Mouse (Mus musculus): ENCODE measurements at regions not wholly inside any gene's neighbourhood (a gene's known extent, or its start where the extent isn't known, plus 50 kb on each side); places are given as distances from the start of the nearest gene placed in this dataset.

DNA sequence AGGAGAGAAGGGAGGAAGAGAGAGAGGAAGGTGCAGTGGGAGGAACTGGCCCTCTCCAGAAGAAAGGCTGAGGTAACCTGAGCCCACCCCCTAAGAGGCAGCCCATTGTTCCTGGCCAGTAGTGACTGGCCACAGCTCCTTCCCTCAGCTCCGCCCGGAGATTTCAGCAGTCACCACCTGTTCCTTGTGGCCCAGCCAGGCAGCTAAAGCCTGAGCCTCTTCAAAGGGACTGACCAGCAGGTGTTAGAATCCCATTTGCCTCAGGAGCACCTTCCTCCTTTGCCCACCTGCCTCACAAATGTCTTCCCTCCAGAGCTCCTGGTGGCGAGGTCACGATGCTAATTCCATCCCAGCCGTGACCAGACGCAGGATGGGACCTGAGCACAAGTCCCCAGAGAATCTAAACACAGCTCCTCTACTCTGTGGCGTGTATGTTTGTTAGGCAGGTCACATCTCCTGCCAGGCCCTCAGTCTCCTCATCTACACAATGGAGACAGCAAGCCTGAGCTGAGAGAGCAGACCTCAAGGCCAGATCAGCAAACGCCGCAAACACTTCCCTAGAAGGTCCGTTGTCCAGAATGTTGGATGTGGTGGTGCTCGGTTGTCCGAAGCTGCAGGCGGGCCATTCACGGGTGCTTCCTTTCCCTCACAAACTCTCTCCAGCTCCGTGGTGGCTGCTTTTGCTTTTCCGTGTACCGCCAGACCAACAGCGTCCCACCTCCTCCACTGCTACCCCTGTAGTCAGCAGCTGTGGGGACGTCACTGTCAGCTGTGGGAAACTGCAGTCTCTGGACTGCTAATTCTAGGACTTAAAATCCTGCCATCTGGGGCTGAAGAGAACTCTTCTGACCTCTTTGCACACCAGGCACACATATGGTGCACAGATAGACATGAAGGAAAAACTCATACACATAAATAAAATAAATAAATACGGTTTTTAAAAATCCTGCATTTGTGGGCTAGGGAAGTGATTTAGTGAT, 145.8 kb upstream of the Rad23b start:
- no peak for DNase-seq (ENCODE audit: low read depth, low spot score)

DNA sequence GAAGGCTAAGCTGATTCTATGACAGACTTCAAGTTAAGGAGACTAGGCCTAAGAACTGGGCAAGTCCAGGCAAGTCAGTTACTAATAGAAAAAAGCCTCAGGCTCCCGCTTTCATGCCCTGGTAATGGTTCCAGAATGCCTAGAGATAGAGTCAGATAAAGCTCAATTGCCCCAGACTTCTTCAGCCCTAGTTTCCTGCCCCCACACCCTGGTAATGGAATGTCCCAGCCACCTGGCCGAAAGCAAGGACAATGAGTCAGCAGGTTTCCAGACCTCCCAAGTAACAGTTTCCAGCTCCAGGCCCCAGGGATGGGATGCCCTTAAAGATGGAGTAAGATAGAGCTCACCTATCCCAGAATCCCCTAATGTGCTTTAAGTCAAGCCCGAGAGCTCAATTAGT, 143.6 kb upstream of the Rad23b start:
- DNase-seq (ENCODE audit: low read depth, low spot score), result no peak

DNA sequence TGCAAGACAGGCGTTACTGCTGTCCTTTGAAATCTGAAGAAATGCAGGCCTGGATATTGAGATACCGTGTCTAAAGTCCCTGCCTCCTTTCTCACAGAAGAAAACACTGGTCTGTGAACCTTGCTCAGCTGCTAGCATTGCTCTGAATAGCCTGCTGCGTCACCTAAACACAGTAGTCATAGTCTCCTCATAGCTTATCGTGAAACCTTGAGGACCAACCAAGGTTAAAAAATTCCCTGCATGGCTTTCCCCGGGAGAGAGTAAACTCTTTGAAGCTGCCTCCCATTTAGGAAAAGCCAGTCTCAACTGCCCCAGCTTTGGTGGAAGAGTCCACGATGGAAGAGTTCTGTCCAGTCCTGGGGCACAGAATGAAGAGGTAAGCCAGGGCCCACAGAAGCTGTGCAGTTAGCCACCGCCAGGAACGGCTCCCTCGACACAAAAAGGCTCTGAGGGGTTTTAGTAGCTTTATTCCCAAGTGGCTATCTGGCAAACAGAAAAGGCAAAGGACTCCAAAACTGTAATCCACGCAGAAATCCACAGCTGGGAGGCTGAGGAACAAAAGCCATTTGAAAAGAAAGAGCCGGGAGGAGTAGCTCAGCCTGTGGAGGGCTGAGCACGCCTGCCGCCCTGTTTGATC, 142.0 kb upstream of the Rad23b start:
- DNase-seq (ENCODE audit: low read depth, low spot score), result no peak

DNA sequence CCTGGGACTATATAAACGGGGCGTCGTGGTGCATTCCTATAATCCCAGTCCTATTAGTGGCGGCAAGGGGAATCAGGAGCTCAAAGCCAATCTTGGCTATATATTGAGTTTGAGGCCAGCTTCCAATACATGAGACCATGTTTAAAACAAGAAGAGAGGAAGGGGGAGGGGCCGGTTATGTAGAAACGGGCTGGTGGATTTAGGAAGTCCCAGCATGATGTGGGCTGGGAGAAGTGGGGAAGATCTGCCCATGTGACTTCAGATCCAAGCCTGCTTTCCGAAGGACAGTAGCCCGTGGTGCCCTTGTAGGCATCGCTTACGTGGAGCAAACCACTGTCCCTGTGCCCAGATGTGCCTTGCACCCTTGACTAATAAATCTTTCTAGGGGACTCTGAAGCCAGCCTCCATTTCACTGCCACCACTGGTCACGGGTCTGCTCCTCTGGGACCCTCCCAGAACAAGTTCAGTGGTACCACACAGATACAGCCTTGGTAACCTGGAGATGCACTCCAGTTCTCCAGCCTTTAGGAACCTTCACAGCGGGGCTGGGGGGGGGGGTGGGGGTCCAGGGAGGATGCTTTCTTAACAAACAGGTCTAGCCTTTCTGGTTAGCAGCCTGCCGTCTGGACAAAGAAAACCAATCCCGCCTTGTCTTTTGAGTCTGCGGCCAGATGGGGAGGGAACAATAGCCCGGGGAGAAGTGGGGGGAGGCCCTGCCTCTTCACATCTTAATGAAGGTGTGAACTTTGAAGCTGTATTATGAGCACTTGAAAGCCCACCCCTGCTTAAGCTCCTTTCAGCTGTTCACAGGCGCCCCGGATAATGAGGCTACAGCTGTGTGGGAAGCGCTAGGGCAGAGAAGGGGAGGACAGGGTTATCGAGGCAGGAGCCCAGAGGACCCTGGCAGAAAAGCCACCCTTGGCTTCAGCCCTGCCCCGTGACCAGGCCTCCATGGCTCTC, 141.2 kb upstream of the Rad23b start:
- no peak for DNase-seq (ENCODE audit: low read depth, low spot score)

DNA sequence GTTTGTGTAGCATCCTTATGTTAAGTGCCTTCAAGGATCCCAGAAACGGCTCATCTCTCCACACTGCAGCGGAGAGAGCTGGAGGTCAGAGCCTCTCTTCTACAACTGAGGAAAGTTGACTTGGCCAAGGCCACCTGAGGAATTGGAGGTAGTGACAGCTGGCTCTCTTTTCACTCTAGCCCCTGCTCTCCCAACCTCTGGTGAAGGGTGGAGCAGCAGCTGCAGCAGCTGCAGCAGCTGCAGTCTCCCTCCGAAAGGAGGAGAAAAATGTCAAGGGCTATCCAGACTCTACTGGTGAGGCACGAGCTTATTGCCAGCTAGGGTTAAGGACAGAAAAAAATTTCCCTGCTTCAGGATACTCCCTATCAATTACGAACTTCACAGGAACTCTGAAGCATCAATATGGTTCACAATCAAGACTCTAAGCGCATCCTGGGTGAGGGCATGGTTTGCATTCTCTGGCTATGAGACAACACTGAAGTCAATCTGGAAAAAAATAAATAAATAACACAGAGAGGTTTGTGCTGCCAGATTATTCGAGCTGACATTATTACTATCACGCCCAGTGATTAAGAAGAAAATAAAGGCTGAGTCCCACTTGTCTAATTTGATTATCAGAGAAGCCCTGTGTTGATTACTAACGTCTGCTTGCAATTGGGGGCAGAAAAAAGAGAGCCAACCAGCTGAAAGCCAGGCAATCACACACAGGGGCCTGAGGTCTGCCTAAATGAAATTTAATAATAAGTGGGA, 134.2 kb upstream of the Rad23b start:
- no peak for DNase-seq (ENCODE audit: low read depth, low spot score)

DNA sequence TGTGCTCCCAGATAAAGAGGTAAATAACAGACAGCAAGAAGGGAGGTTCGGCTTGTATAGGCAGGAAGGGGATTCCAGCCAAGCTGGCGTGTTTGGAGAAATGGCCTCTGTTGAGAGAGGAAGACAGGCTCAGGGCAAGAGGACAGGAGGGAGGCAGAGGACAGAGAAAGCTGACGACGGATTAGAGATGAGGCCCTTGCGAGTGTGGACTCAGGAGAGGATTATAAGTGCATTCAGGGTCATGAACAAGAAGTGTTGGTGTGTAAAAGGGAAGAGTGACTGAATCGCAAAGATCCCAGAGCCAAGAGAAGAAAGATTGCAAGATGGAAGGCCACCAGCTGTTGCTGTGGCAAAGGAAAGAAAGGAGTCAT, 133.7 kb upstream of the Rad23b start:
- no peak for DNase-seq (ENCODE audit: low read depth, low spot score)

DNA sequence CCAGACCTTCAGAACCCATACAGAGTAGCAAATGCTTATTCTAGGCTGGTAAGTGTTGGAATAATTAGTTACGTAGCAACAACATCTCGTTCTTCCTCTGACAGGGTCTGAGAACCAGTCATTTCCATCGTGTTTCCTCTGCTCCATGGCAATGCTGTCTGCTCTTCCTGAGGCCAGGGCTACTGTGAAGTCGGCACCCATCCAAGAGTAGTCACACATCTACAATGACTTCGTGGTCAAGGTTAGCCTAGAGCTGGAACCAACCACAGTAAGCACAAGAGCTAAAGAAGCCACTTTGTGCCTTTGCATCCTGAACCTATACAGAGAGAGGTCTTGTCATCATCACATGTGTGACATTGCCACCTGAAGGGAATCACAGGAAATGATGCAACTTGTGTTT, 124.1 kb upstream of the Rad23b start:
- DNase-seq (ENCODE audit: low read depth, low spot score), result no peak

DNA sequence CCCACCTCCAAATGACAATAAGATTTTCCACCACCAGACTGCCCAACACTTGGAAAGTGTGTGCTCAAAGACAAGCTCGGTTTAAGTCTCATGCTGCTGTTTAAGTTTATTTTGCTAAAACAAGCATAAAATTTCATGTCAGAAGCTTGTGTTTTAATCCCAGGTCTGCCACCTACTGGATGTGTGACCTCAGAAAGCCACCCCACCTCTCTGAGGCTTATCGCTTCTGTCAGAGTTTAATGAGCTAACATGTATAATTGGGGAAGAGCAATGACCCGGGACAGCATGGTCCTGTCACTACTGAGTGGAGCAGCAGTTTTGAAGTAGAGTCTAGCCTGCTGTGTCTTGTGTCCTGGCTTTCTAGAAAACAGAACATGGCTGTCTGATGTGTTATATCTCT, 122.4 kb upstream of the Rad23b start:
- peak; percentile 7 for DNase-seq (ENCODE audit: low read depth, low spot score)

DNA sequence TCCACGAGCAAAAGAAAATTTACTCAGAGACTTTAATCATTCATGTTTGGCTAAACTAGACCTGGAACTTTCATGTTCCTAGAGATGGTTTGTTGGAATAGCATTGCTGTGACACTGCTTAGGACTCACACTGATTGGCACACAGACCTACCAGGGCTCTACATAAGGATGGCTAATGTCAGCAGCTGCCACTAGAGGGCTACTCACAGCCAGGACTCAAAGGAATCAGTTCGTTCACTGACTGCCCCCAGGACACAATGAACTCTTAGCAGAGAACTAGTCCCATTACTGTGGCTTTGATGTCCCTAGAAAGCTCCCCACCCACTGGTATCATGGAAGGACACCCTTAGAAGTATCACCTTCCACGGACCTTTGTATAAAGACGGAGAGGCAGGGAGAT, 118.3 kb upstream of the Rad23b start:
- peak; percentile 24 for DNase-seq (ENCODE audit: low read depth, low spot score)

DNA sequence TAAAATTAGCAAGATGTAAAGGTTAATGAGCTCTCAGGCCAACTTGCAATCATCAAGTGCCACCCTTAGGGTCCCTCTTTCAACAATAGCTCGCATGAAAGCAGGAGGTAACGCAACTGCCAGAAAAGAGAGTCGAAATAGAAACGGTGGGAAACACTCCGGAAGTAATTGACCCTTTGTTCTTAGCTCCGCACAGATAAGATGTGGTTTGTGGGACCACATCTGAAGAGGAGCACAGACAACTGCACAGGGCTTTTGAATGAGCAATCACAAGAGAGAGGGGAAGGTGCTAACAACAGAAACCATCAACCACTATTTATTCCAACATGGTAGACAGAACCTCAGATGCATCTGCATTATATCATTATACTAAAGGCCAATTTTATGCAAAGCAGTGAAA, 112.0 kb upstream of the Rad23b start:
- DNase-seq (ENCODE audit: low read depth, low spot score), result no peak

DNA sequence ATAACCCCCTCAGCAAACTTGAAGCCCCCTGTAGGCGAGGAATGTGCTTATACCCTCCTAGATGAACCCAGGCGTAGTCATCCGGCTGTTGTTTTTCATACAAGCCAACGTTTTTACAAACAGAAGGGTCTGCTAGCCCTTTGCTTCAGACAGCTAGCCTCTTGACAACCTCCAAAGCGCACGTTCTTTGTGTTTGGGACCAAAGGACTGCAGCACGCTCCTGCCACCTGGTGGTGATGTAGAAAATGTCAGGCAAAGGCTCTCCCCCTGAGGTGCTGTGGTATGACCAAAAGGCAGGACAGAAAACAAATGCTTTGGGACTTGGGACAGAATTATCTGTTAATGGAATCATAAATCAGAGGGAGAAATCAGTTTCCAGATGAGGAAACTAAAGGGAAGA, 109.4 kb upstream of the Rad23b start:
- peak; percentile 51 for DNase-seq (ENCODE audit: low read depth, low spot score)

DNA sequence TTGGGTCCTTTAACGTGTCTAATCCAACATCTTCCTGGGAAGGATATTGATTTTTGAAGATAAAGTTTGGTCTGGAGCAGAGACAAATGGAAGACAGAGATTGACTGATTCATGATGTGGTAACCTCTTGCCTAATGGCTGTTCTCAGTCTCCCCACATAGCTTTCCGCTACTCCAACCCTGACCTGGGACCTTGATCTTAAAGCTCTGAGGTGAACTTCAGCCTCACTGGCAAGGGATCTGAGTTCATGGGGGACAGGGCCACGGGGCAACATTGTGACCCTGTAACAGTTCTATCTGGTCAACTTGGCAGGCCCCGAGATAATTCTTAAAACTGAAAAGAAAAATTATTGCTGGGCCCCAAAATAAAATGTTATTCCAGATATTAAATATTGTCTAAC, 107.5 kb upstream of the Rad23b start:
- DNase-seq (ENCODE audit: low read depth, low spot score), result no peak

DNA sequence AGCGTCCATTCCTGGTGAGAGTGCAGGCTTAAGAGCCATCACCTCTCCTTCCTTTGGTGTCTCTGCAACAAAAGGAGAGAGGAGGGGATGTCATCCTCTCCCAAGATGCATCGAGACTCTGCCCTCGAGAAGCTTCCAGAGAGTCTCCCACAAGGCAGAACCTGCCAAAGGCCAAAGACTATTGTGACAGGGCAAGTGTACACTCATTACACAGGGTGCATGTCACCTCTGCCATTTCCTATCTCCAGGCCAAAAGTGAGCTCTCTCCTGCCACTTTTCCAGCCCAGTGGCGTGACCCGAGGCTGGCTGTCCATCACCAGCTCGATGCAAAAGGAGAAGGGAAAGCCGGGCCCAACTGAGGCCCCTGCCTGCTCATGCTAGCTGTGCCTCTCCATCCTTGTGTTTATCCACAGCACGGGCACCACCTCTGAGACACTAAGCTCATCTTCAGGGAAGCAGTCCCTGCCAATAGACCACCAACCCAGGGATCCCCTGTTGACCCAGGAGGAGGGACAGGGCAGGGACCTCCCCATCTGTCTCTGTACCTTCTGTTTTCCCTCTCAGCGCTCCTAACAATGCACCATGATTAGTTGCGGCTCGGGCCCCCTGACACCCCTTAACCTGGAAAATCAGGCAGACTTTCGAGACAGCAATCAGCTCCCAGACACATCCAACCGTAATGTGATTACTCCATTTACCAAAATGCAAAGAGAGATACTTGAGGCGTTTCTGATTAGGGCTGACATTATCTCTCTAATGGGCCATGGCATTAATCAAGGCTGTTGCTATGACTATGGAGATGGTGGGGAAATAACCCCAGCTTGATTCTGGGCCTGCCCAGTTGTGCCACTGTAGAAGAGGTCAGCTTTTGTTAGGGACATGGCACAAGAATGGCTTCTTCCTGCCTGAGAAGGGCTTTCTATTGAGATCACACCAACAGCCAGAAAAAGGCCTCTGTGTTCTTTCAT, 106.5 kb upstream of the Rad23b start:
- DNase-seq (ENCODE audit: low read depth, low spot score), result no peak

DNA sequence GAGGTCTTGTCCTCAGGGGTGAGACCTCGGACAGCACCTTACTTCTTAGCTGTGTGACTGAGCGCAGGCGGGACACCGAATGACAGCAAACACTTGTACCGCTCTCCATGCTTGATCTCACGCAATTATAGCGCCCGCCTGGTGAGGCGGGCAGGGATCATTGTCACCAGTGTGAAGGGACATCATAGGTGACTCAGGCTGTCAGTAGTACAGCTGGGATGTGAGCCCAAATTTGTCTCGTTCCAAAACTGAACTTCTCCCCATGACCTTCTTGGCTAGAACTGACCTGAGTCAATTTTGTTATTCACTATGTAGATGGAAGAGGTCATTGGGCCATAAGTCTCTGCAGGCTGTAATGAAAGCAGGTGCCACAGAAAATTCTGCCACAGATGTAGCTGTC, 104.1 kb upstream of the Rad23b start:
- no peak for DNase-seq (ENCODE audit: low read depth, low spot score)

DNA sequence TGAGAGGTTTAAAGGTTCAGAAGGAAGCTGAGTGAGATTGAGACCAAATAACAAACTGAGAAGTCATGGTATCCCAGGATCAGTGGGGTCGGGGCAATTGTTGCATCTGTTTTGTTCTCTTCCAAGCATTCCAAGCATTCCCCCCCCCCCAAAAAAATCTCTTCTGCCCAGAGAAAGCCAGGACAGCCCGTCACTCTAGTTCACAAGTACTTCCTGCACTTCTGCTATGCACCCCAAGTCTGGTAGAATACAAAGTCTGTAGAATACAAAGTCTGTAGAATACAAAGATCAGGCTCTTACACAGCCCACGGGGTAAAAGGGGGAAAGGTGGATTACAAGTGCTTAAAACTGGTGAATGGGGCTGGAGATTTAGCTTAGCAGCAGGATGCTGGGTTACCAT, 99.5 kb upstream of the Rad23b start:
- DNase-seq (ENCODE audit: low read depth, low spot score), result no peak

DNA sequence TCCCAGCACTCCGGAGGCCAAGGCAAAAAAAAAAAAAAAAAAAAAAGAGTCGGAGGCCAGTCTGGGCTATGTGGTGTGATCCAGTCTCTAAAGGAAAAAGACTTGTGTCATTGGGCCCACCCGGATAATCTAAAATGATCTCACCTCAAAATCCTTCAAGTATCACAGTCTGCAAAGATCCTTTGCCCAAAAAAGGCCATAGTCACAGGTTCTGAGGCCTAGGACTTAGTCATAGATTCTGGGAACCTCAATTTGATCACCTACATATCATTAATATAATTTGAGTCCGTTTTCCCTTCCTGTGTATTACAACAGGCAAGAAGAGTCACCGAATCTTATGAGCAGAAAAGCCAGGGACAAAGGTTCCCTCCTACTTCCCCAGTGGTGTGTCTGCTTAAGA, 98.3 kb upstream of the Rad23b start:
- no peak for DNase-seq (ENCODE audit: low read depth, low spot score)

DNA sequence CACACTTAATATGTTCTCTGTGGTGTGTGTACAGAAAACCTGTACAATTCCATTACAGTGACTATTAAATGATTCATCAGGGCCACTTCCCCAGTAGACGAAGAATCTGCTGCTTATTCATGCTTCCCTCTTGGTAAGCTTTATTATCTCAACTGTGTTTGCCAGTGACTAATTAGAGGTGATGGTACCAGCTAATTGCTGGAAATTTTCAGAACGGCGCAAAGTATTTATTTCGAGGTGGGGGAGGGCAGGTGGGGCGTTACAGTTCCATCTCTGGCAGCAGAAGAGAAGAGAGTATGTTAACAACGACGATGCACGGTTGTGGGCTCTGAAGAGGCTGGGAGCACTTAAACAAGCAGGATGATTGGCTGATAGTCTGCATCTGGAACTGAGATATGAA, 96.1 kb upstream of the Rad23b start:
- DNase-seq (ENCODE audit: low read depth, low spot score), result no peak

DNA sequence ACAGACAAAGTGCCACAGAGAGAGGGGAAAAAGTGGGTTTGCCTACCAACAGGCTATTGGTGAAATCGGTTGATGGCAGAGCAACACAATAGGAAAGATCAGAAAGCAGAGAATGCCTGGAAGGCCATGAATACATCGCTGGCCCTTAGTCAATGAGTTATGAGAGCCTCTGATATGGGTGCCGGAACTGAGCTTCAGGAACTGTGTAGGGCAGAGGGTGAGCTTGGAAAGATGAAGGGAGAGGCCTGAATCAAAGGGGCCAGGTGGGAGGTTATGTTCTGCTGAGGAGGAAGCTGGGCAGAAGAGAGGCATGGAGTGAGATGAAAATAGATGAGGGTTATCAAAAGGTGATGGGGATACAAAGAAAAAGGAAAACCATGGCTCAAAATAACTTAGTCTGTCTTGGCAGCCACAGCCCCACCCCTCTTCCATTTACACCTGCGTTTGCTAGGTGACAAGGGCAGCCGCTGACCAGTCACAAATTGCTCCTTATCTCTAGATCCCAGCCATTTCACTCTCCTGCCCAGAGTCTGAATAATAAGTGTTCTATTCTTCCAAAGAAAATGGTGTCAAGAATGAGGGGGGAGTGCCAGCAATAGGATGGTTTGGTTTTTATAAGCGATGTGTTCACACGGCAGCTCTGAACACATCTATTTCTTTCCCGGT, 77.7 kb upstream of the Rad23b start:
- no peak for DNase-seq (ENCODE audit: low read depth, low spot score)

DNA sequence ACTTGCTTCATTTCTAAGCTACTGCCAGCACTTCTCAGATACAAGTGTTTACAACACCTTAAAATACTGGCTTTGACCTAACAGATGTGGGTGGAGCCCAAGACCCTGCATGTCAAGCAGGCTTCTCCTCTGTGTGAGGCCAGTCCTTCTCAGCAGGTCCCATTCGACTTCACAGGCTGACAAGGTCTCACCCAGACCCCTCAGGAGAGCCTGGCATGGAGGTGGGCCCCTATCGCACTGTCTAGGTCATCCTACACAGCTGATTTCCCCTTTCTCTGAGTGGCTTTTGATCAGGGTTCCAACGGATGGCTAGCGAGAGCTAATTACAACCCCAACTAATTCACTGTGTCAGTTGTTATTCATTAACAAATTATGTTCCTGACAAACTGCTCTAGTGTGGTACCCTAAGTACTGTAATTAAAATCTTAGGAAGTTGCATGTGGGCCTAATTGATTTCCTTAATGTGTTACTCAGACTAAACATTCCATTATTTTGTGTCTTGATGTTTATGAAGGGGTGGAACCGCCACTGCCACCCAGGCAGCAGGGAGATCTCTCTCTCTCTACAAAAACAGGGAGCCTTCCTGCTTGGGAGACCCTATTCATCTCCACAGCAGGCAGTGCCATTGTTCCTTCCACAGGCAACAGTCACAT, 73.4 kb upstream of the Rad23b start:
- no peak for DNase-seq (ENCODE audit: low read depth, low spot score)
